Mouse (Mus musculus): ENCODE measurements at regions not wholly inside any gene's neighbourhood (a gene's known extent, or its start where the extent isn't known, plus 50 kb on each side); places are given as distances from the start of the nearest gene placed in this dataset.

- TF ChIP-seq POLR2A (IDR thresholded peaks at IDR 0.05; ENCODE audit: low read depth, low read length), result no peak
- TF ChIP-seq CTCF (IDR thresholded peaks at IDR 0.05; ENCODE audit: extremely low read depth, insufficient read length, insufficient replicate concordance, low read depth, low read length), result no peak
Measured at GRCm38 (mm10) chr9:92717176-92717575, 175.2 kb downstream of the Plod2 start.

Data from small intestine, adult 2 months (tissue).